Mouse (Mus musculus): Measurements from ENCODE around the gene Khdc1c. TPM values are rescaled to one million over a fixed set of nuclear protein-coding genes. Genes with fewer than 3 reads are reported as not detected.

The Khdc1c gene
- total and polyA plus RNA-seq, 3 experiments = 0.10 TPM; not detected in 2

DNA sequence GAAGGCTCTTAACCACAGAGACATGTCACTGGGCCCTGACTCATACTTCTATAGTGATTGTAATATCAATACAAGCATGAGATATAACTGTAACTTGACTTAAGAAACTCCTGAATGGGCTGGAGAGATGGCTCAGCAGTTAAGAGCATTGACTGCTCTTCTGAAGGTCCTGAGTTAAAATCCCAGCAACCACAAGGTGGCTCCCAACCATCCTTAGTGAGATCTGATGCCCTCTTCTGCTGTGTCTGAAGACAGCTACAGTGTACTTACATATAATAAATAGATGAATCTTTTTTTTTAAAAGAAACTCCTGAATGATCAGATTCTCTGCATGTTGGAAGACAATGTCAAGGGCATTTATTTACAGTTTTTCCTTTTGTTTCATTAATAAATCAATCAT, 51.2 kb downstream of the Khdc1c start:
- no peak overlapping the region for H3K27ac ChIP-seq (ENCODE audit: control insufficient read depth, low read depth, low read length)
- H3K9ac ChIP-seq (ENCODE audit: control insufficient read depth, low read depth, low read length, poor library complexity, severe bottlenecking) = no peak overlapping the region
- TF ChIP-seq SIN3A (IDR thresholded peaks at IDR 0.05; ENCODE audit: low read length) (no peak), CTCF (IDR thresholded peaks at IDR 0.05 in 2 of 3, conservative IDR thresholded peaks at IDR 0.05 in 1 of 3; ENCODE audit: control insufficient read depth in 1 of 3, insufficient read depth in 1 of 3, low read depth in 2 of 3, low read length in 3 of 3, poor library complexity in 1 of 3, severe bottlenecking in 1 of 3) (peak in 1 of 3 experiments; percentile 10; a peak in 1 of 6 replicates), ZMIZ1 (IDR thresholded peaks at IDR 0.05; ENCODE audit: low read depth, low read length) (no peak)
- no peak for DNase-seq (ENCODE audit: low read depth, low spot score)
- H3K4me3 ChIP-seq (ENCODE audit: control insufficient read depth in 1 of 2, insufficient read depth in 1 of 2, low read depth in 2 of 2, low read length in 2 of 2) = no peak overlapping the region
- H3K4me1 ChIP-seq (ENCODE audit: control insufficient read depth in 1 of 2, insufficient read depth in 2 of 2, low read length in 2 of 2) = no peaks in the 10 kb centered on the region
- H3K9me3 ChIP-seq (replicated peaks; ENCODE audit: insufficient read depth, low read length) = no peaks in the 10 kb centered on the region
- H3K79me2 ChIP-seq (ENCODE audit: control insufficient read depth, insufficient read depth, low read length, poor library complexity) = no peaks in the 10 kb centered on the region
- H3K27me3 ChIP-seq (ENCODE audit: control insufficient read depth in 1 of 2, insufficient read depth in 2 of 2, low read length in 2 of 2) = no peaks in the 10 kb centered on the region; a peak in 1 of 4 replicates
- H3K36me3 ChIP-seq (ENCODE audit: control insufficient read depth in 1 of 2, insufficient read depth in 2 of 2, low read length in 2 of 2) = no peaks in the 10 kb centered on the region

Other genes starting within 250 kb of the Khdc1c start
- gene Tmem14a, start 149.8 kb upstream of the Khdc1c start, total RNA-seq (2012; rRNA removed) = 1.3 TPM in 2 replicates
- 1 to 10 TPM in 1 of 2 experiments, not detected in 1; 1.7 TPM for gene Tmem14a, start 149.8 kb upstream of the Khdc1c start, polyA plus RNA-seq (2012; ENCODE audit: insufficient read depth in 1 of 2, insufficient read length in 2 of 2, low read depth in 1 of 2, low replicate concordance in 2 of 2, missing spikeins in 1 of 2)
- gene Gsta3, start 127.7 kb upstream of the Khdc1c start, total RNA-seq (2012; rRNA removed) = 2.2 and 4.5 TPM in 2 replicates
- gene Gsta3, start 127.7 kb upstream of the Khdc1c start, polyA plus RNA-seq (2012; ENCODE audit: insufficient read depth in 1 of 2, insufficient read length in 2 of 2, low read depth in 1 of 2, low replicate concordance in 2 of 2, missing spikeins in 1 of 2) = 1 to 10 TPM in 1 of 2 experiments, not detected in 1; 3.4 TPM
- gene Khdc1a, start 18.7 kb upstream of the Khdc1c start, total RNA-seq (2012; rRNA removed) = 0.08 TPM in 1 of 2 replicates, not detected in the other
- gene Khdc1a, start 18.7 kb upstream of the Khdc1c start, polyA plus RNA-seq (2012; ENCODE audit: insufficient read depth in 1 of 2, insufficient read length in 2 of 2, low read depth in 1 of 2, low replicate concordance in 2 of 2, missing spikeins in 1 of 2) = not detected
- gene Khdc1b, start 15.2 kb downstream of the Khdc1c start, total RNA-seq (2012; rRNA removed) = not detected in 2 replicates
- not detected for gene Khdc1b, start 15.2 kb downstream of the Khdc1c start, polyA plus RNA-seq (2012; ENCODE audit: insufficient read depth in 1 of 2, insufficient read length in 2 of 2, low read depth in 1 of 2, low replicate concordance in 2 of 2, missing spikeins in 1 of 2)